Mouse (Mus musculus) CH12F3 (cell line): ENCODE data around the gene Dhx16.

ENCODE experiments used
- in situ Hi-C: fragments of 300-500 bp; cut with MboI; formaldehyde crosslinking; loops from 2 replicates; pipeline ENCODE4 v1.14.3; 2020; ENCODE audit warnings: low sequenced_read_pairs

Gene Dhx16

GRCm38 (mm10) chr17:35887725-35888124, 8.1 kb downstream of the Dhx16 start:
- in situ Hi-C loops = no loop called here

GRCm38 (mm10) chr17:35896781-35897643, 17.4 kb downstream of the Dhx16 start, which contains the start of gene 2310061I04Rik:
Gene 2310061I04Rik, minus strand, starts transcription at chr17:35897431.
- in situ Hi-C loops = no loop called here

- in situ Hi-C loops = no loop called here
These were observed 18.3 kb downstream of the Dhx16 start for GRCm38 (mm10) chr17:35897644-35898573.

- in situ Hi-C loops = no loop called here
These were observed 21.0 kb downstream of the Dhx16 start for GRCm38 (mm10) chr17:35900636-35901035.

- in situ Hi-C loops = no loop called here
These were observed 23.8 kb downstream of the Dhx16 start for GRCm38 (mm10) chr17:35903343-35903991.

- in situ Hi-C loops = no loop called here
These were observed 24.4 kb downstream of the Dhx16 start for GRCm38 (mm10) chr17:35903992-35904355.

- in situ Hi-C loops = no loop called here
These were observed 26.0 kb downstream of the Dhx16 start for GRCm38 (mm10) chr17:35905587-35905986.

GRCm38 (mm10) chr17:35907609-35908008, 28.0 kb downstream of the Dhx16 start:
- in situ Hi-C loops = no loop called here

- in situ Hi-C loops = no loop called here
These were observed 29.7 kb downstream of the Dhx16 start for GRCm38 (mm10) chr17:35909186-35909918.

- in situ Hi-C loops = no loop called here
These were observed 30.3 kb downstream of the Dhx16 start, which contains the start of gene Atat1 for GRCm38 (mm10) chr17:35909919-35910369. Gene Atat1, minus strand, starts transcription at chr17:35910075.

GRCm38 (mm10) chr17:35914975-35915374, 35.4 kb downstream of the Dhx16 start:
- in situ Hi-C loops = no loop called here

GRCm38 (mm10) chr17:35915538-35916296, 36.1 kb downstream of the Dhx16 start:
- in situ Hi-C loops = no loop called here

- in situ Hi-C loops = no loop called here
These were observed 36.9 kb downstream of the Dhx16 start, which contains the start of the genes Mrps18b and Ppp1r10 for GRCm38 (mm10) chr17:35916297-35917142. Gene Mrps18b, minus strand, starts transcription at chr17:35916389. Gene Ppp1r10, plus strand, starts transcription at chr17:35916434.

- in situ Hi-C loops = no loop called here
These were observed 37.5 kb downstream of the Dhx16 start for GRCm38 (mm10) chr17:35917143-35917462.

GRCm38 (mm10) chr17:35917463-35918251, 38.0 kb downstream of the Dhx16 start:
- in situ Hi-C loops = no loop called here

GRCm38 (mm10) chr17:35918276-35919059, 38.8 kb downstream of the Dhx16 start:
- in situ Hi-C loops = no loop called here
